Mouse (Mus musculus): ENCODE results near the gene 4930442H23Rik. TPM values are rescaled to one million over a fixed set of nuclear protein-coding genes. Genes with fewer than 3 reads are reported as not detected.

4930442H23Rik gene
- polyA plus RNA-seq, 1 experiment from 2014 or later, result not detected

- DNase-seq, result no peak
- H3K4me1 ChIP-seq (ENCODE audit: insufficient read depth), result no peaks in the 10 kb centered on the region
- no peak overlapping the region for H3K9ac ChIP-seq (replicated peaks)
- H3K27me3 ChIP-seq (ENCODE audit: insufficient read depth, low read length), result peaks cover 6% of the 10 kb centered on the region
- no peaks in the 10 kb centered on the region for H3K36me3 ChIP-seq (replicated peaks; ENCODE audit: insufficient read depth, low read length)
- TF ChIP-seq EP300 (IDR thresholded peaks at IDR 0.05; ENCODE audit: low read depth) (no peak), CTCF (IDR thresholded peaks at IDR 0.05; ENCODE audit: low read depth) (no peak)
- WGBS (ENCODE audit: insufficient replicate concordance), result 67% methylated on average over 20 of the region's 20 CpGs
- no peak overlapping the region for H3K4me3 ChIP-seq (ENCODE audit: low read depth, low read length)
- H3K4me2 ChIP-seq (ENCODE audit: low read depth, low read length), result no peak overlapping the region
- no peak for ATAC-seq
- H3K27ac ChIP-seq (ENCODE audit: low read depth), result no peak overlapping the region
- H3K9me3 ChIP-seq (ENCODE audit: low read length), result no peaks in the 10 kb centered on the region
Measured at GRCm38 (mm10) chr10:81200605-81201287, 17.1 kb upstream of the 4930442H23Rik start.

GRCm38 (mm10) chr10:81200141-81200540 is 16.5 kb upstream of the 4930442H23Rik start:
- Histone ChIP-seq H3K4me2 (ENCODE audit: low read depth, low read length) (no peak overlapping the region), H3K4me1 (ENCODE audit: insufficient read depth) (no peaks in the 10 kb centered on the region), H3K9me3 (ENCODE audit: low read length) (no peaks in the 10 kb centered on the region), H3K27ac (ENCODE audit: low read depth) (no peak overlapping the region), H3K27me3 (ENCODE audit: insufficient read depth, low read length) (peaks cover 11% of the 10 kb centered on the region), H3K4me3 (ENCODE audit: low read depth, low read length) (no peak overlapping the region), H3K36me3 (replicated peaks; ENCODE audit: insufficient read depth, low read length) (no peaks in the 10 kb centered on the region), H3K9ac (replicated peaks) (no peak overlapping the region)
- TF ChIP-seq EP300 (IDR thresholded peaks at IDR 0.05; ENCODE audit: low read depth) (no peak), CTCF (IDR thresholded peaks at IDR 0.05; ENCODE audit: low read depth) (no peak)
- DNase-seq (no peak), ATAC-seq (no peak)
- WGBS (ENCODE audit: insufficient replicate concordance), result 80% methylated on average over 13 of the region's 13 CpGs

GRCm38 (mm10) chr10:81198990-81199389 is 15.3 kb upstream of the 4930442H23Rik start:
- no peak overlapping the region for H3K4me3 ChIP-seq (ENCODE audit: low read depth, low read length)
- H3K36me3 ChIP-seq (replicated peaks; ENCODE audit: insufficient read depth, low read length), result no peaks in the 10 kb centered on the region
- H3K4me2 ChIP-seq (ENCODE audit: low read depth, low read length), result no peak overlapping the region
- DNase-seq, result no peak
- H3K27me3 ChIP-seq (ENCODE audit: insufficient read depth, low read length), result peaks cover 22% of the 10 kb centered on the region
- H3K4me1 ChIP-seq (ENCODE audit: insufficient read depth), result peaks cover 7% of the 10 kb centered on the region
- H3K27ac ChIP-seq (ENCODE audit: low read depth), result no peak overlapping the region
- WGBS (ENCODE audit: insufficient replicate concordance), result 80% methylated on average over 6 of the region's 6 CpGs
- no peaks in the 10 kb centered on the region for H3K9me3 ChIP-seq (ENCODE audit: low read length)
- H3K9ac ChIP-seq (replicated peaks), result no peak overlapping the region
- no peak for ATAC-seq
- TF ChIP-seq EP300 (IDR thresholded peaks at IDR 0.05; ENCODE audit: low read depth) (no peak), CTCF (IDR thresholded peaks at IDR 0.05; ENCODE audit: low read depth) (no peak)

GRCm38 (mm10) chr10:81198230-81198629 is 14.6 kb upstream of the 4930442H23Rik start:
- Histone ChIP-seq H3K4me3 (ENCODE audit: low read depth, low read length) (no peak overlapping the region), H3K9ac (replicated peaks) (no peak overlapping the region)

GRCm38 (mm10) chr10:81197305-81197704 is 13.7 kb upstream of the 4930442H23Rik start:
- peaks cover 25% of the 10 kb centered on the region for H3K27me3 ChIP-seq (ENCODE audit: insufficient read depth, low read length)
- TF ChIP-seq EP300 (IDR thresholded peaks at IDR 0.05; ENCODE audit: low read depth), result no peak
- TF ChIP-seq CTCF (IDR thresholded peaks at IDR 0.05; ENCODE audit: low read depth), result no peak
- H3K27ac ChIP-seq (ENCODE audit: low read depth), result no peak overlapping the region
- no peak overlapping the region for H3K9ac ChIP-seq (replicated peaks)
- DNase-seq, result no peak
- H3K9me3 ChIP-seq (ENCODE audit: low read length), result no peaks in the 10 kb centered on the region
- peaks cover 18% of the 10 kb centered on the region for H3K4me1 ChIP-seq (ENCODE audit: insufficient read depth)
- ATAC-seq, result no peak
- no peak overlapping the region for H3K4me2 ChIP-seq (ENCODE audit: low read depth, low read length)
- H3K4me3 ChIP-seq (ENCODE audit: low read depth, low read length), result no peak overlapping the region
- 51% methylated on average over 6 of the region's 6 CpGs for WGBS (ENCODE audit: insufficient replicate concordance)
- no peaks in the 10 kb centered on the region for H3K36me3 ChIP-seq (replicated peaks; ENCODE audit: insufficient read depth, low read length)

More at GRCm38 (mm10) chr10:81198230-81198629, 14.6 kb upstream of the 4930442H23Rik start:
- TF ChIP-seq CTCF (IDR thresholded peaks at IDR 0.05; ENCODE audit: low read depth) (peak; percentile 88), EP300 (IDR thresholded peaks at IDR 0.05; ENCODE audit: low read depth) (no peak)
- Histone ChIP-seq H3K4me2 (ENCODE audit: low read depth, low read length) (no peak overlapping the region), H3K36me3 (replicated peaks; ENCODE audit: insufficient read depth, low read length) (no peaks in the 10 kb centered on the region), H3K9me3 (ENCODE audit: low read length) (no peaks in the 10 kb centered on the region), H3K4me1 (ENCODE audit: insufficient read depth) (peaks cover 12% of the 10 kb centered on the region), H3K27me3 (ENCODE audit: insufficient read depth, low read length) (peaks cover 25% of the 10 kb centered on the region), H3K27ac (ENCODE audit: low read depth) (no peak overlapping the region)
- DNase-seq (peak; percentile 59), ATAC-seq (no peak)
- 3% methylated on average over 9 of the region's 9 CpGs for WGBS (ENCODE audit: insufficient replicate concordance)

- H3K4me1 ChIP-seq (ENCODE audit: insufficient read depth), result peaks cover 25% of the 10 kb centered on the region
- ATAC-seq, result no peak
- WGBS (ENCODE audit: insufficient replicate concordance), result 64% methylated on average over 11 of the region's 11 CpGs
- H3K9me3 ChIP-seq (ENCODE audit: low read length), result no peaks in the 10 kb centered on the region
- no peaks in the 10 kb centered on the region for H3K36me3 ChIP-seq (replicated peaks; ENCODE audit: insufficient read depth, low read length)
- no peak overlapping the region for H3K4me3 ChIP-seq (ENCODE audit: low read depth, low read length)
- H3K27me3 ChIP-seq (ENCODE audit: insufficient read depth, low read length), result peaks cover 25% of the 10 kb centered on the region
- TF ChIP-seq EP300 (IDR thresholded peaks at IDR 0.05; ENCODE audit: low read depth) (no peak), CTCF (IDR thresholded peaks at IDR 0.05; ENCODE audit: low read depth) (no peak)
- no peak for DNase-seq
- H3K27ac ChIP-seq (ENCODE audit: low read depth), result no peak overlapping the region
- H3K9ac ChIP-seq (replicated peaks), result no peak overlapping the region
- H3K4me2 ChIP-seq (ENCODE audit: low read depth, low read length), result no peak overlapping the region
Measured at GRCm38 (mm10) chr10:81196470-81197065, 12.9 kb upstream of the 4930442H23Rik start.

Measured in liver, postnatal 0 days (tissue).